Mouse (Mus musculus): ENCODE measurements around the gene Mmd2. TPM values are rescaled to one million over a fixed set of nuclear protein-coding genes. Genes with fewer than 3 reads are reported as not detected.

Gene Mmd2
- 5.0 and 5.7 TPM in 2 replicates for polyA plus RNA-seq (2014; fragmentation: Nextera tagmentation; extraction: Ambion mirVana)

DNA sequence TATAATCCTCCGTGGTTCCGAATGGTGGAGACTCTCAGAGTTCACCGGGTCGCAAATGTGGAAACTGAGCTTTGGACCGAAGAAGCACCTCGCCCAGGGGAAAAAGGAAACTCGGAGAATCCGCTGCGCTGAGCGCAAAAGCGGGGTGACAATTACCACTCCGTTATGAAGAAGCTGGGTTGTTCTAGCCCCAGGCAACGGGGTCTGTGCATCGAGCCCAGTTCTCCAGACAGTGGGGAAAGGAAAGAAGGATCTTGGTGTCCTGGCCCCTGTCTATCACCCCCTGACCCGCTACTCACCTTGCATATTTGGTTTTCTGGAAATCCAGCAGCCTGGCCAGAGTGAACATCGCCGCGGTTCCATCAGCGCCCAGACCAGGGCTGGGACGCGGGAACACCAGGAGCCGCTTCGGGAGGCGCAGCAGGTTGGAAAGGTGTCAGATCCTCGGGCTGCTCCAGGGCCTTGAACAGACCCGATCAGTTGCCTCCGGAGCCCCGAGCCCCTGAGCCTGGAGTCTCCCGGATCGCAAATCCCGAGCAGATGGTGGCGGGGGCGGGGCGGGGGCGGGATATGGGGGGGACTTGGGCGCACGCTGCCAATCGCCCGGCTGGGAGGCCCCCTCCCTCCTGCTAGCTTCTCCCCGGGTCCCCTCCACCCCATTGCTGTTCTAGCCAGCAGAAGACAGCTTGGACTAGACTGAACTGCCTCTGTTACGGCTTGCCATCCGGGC, at the start of gene Mmd2:
Gene Mmd2 (minus strand): TSS at position 542 of the 730 bp plus-strand sequence.
- peak within 1 kb of the TSS; percentile 51 for H3K9ac ChIP-seq (ENCODE audit: low read length)
- H3K36me3 ChIP-seq (ENCODE audit: control insufficient read depth, insufficient read depth, low read length), result no peaks in the 10 kb centered on the region
- no peak within 1 kb of the TSS for H3K27ac ChIP-seq (ENCODE audit: low read depth, low read length)
- no peak for DNase-seq (ENCODE audit: low spot score)
- peak within 1 kb of the TSS; percentile 33 for H3K4me3 ChIP-seq (ENCODE audit: low read depth, low read length)
- H3K4me1 ChIP-seq (ENCODE audit: control insufficient read depth, insufficient read depth, low read length), result peaks cover 3% of the 10 kb centered on the region; the same call in 1 of the 2 replicates
- 4% methylated on average over 38 of the region's 42 CpGs for WGBS
- ATAC-seq (ENCODE audit: insufficient read depth, low FRiP score, low TSS enrichment), result 0 out of 2 replicates have a peak, but pooled peaks have one; percentile 20
- no peaks in the 10 kb centered on the region for H3K9me3 ChIP-seq (ENCODE audit: control insufficient read depth, low read length)
- peaks cover 9% of the 10 kb centered on the region; the same call in 1 of the 2 replicates for H3K27me3 ChIP-seq (ENCODE audit: control insufficient read depth, insufficient read depth, low read length)
- H3K4me2 ChIP-seq (ENCODE audit: low read depth), result peak within 1 kb of the TSS; percentile 64

GRCm38 (mm10) chr5:142652266-142652665, 43.7 kb upstream of the Mmd2 start:
- H3K9me3 ChIP-seq (ENCODE audit: control insufficient read depth, low read length), result no peaks in the 10 kb centered on the region
- no peak for ATAC-seq (ENCODE audit: insufficient read depth, low FRiP score, low TSS enrichment)
- H3K4me1 ChIP-seq (ENCODE audit: control insufficient read depth, insufficient read depth, low read length), result 0 out of 2 replicates have a peak, but pooled peaks cover 6% of the 10 kb centered on the region
- no peak overlapping the region for H3K4me2 ChIP-seq (ENCODE audit: low read depth)
- DNase-seq (ENCODE audit: low spot score), result no peak
- WGBS, result 61% methylated on average over 4 of the region's 4 CpGs
- H3K36me3 ChIP-seq (ENCODE audit: control insufficient read depth, insufficient read depth, low read length), result peaks cover 8% of the 10 kb centered on the region; the same call in 1 of the 2 replicates
- no peak overlapping the region for H3K27ac ChIP-seq (ENCODE audit: low read depth, low read length)
- H3K9ac ChIP-seq (ENCODE audit: low read length), result no peak overlapping the region
- no peak overlapping the region for H3K4me3 ChIP-seq (ENCODE audit: low read depth, low read length)
- H3K27me3 ChIP-seq (ENCODE audit: control insufficient read depth, insufficient read depth, low read length), result no peaks in the 10 kb centered on the region

DNA sequence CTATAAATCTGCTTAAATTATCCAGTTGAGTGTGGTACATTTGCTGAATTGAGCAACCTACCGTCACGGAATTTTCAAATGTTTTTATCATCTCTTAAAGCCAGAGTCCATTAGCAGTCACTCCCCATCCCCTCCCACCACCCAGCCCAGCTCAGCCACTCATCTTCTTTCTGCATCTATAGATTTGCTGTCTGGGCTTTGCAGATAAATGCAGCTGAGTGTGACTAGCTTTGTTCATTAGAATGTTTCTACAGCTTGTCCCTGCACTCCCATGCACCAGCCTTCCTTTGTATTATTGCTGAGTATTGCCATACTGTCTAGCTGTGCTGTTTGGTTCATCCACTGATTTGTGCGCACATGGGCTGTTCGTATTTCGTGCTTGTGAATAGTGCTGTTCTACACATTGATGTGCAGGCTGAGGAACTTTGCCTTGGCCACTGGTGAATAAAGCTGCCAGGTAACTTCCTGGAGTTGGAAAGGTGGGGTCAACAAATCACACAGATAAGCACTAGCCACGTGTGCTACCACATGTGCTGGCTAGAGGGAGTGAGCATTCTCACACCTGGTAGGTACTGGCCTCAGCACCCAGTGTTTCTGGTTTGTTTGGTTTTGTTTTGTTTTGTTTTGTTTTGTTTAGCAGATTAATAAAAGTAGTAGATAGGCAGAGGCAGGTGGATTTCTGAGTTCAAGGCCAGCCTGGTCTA, 42.3 kb upstream of the Mmd2 start:
- WGBS, result 80% methylated on average over 6 of the region's 6 CpGs

GRCm38 (mm10) chr5:142650390-142650789, 41.8 kb upstream of the Mmd2 start:
- Histone ChIP-seq H3K36me3 (ENCODE audit: control insufficient read depth, insufficient read depth, low read length) (no peaks in the 10 kb centered on the region), H3K4me3 (ENCODE audit: low read depth, low read length) (no peak overlapping the region), H3K4me2 (ENCODE audit: low read depth) (no peak overlapping the region), H3K9me3 (ENCODE audit: control insufficient read depth, low read length) (no peaks in the 10 kb centered on the region), H3K4me1 (ENCODE audit: control insufficient read depth, insufficient read depth, low read length) (0 out of 2 replicates have a peak, but pooled peaks cover 6% of the 10 kb centered on the region), H3K27me3 (ENCODE audit: control insufficient read depth, insufficient read depth, low read length) (no peaks in the 10 kb centered on the region), H3K27ac (ENCODE audit: low read depth, low read length) (no peak overlapping the region), H3K9ac (ENCODE audit: low read length) (no peak overlapping the region)
- ATAC-seq (ENCODE audit: insufficient read depth, low FRiP score, low TSS enrichment), result no peak
- no peak for DNase-seq (ENCODE audit: low spot score)
- 70% methylated on average over 3 of the region's 3 CpGs for WGBS

More for the DNA sequence above, 42.3 kb upstream of the Mmd2 start:
- H3K36me3 ChIP-seq (ENCODE audit: control insufficient read depth, insufficient read depth, low read length), result 0 out of 2 replicates have a peak, but pooled peaks cover 2% of the 10 kb centered on the region
- no peak overlapping the region for H3K9ac ChIP-seq (ENCODE audit: low read length)
- no peaks in the 10 kb centered on the region for H3K9me3 ChIP-seq (ENCODE audit: control insufficient read depth, low read length)
- no peak for ATAC-seq (ENCODE audit: insufficient read depth, low FRiP score, low TSS enrichment)
- DNase-seq (ENCODE audit: low spot score), result no peak
- 0 out of 2 replicates have a peak, but pooled peaks cover 6% of the 10 kb centered on the region for H3K4me1 ChIP-seq (ENCODE audit: control insufficient read depth, insufficient read depth, low read length)
- H3K4me3 ChIP-seq (ENCODE audit: low read depth, low read length), result no peak overlapping the region
- no peak overlapping the region for H3K4me2 ChIP-seq (ENCODE audit: low read depth)
- 0 out of 2 replicates have a peak overlapping the region, but pooled peaks have one; percentile 6 for H3K27ac ChIP-seq (ENCODE audit: low read depth, low read length)
- H3K27me3 ChIP-seq (ENCODE audit: control insufficient read depth, insufficient read depth, low read length), result no peaks in the 10 kb centered on the region

GRCm38 (mm10) chr5:142649460-142650050, 41.0 kb upstream of the Mmd2 start:
- H3K27ac ChIP-seq (ENCODE audit: low read depth, low read length), result peak overlapping the region; percentile 11; the same call in 1 of the 2 replicates
- H3K4me1 ChIP-seq (ENCODE audit: control insufficient read depth, insufficient read depth, low read length), result 0 out of 2 replicates have a peak, but pooled peaks cover 6% of the 10 kb centered on the region
- 86% methylated on average over 4 of the region's 4 CpGs for WGBS
- no peaks in the 10 kb centered on the region for H3K36me3 ChIP-seq (ENCODE audit: control insufficient read depth, insufficient read depth, low read length)
- ATAC-seq (ENCODE audit: insufficient read depth, low FRiP score, low TSS enrichment) (no peak), DNase-seq (ENCODE audit: low spot score) (no peak)
- no peak overlapping the region for H3K4me3 ChIP-seq (ENCODE audit: low read depth, low read length)
- H3K9ac ChIP-seq (ENCODE audit: low read length), result no peak overlapping the region
- no peaks in the 10 kb centered on the region for H3K27me3 ChIP-seq (ENCODE audit: control insufficient read depth, insufficient read depth, low read length)
- no peak overlapping the region for H3K4me2 ChIP-seq (ENCODE audit: low read depth)
- H3K9me3 ChIP-seq (ENCODE audit: control insufficient read depth, low read length), result no peaks in the 10 kb centered on the region

DNA sequence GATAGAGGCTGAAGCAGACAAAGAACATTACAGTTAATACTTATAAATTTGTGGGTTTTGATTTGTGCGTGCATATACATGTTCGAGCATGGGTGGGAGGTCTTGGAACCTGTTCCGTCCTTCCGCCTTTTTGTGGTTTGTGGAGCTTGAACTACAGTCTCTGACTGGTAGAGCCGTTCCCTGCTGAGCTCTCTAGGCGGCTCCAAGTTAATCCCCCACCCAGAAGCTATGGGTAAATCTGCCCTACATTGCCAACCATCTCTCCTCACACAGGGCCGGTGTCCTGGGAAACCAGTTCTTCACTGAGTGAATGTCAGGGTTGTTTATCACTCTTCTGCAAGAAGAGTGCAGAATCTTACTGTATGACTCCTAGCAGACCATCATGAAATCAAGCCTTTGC, 39.6 kb upstream of the Mmd2 start:
- Histone ChIP-seq H3K9ac (ENCODE audit: low read length) (no peak overlapping the region), H3K4me3 (ENCODE audit: low read depth, low read length) (no peak overlapping the region), H3K27ac (ENCODE audit: low read depth, low read length) (no peak overlapping the region), H3K9me3 (ENCODE audit: control insufficient read depth, low read length) (no peaks in the 10 kb centered on the region), H3K36me3 (ENCODE audit: control insufficient read depth, insufficient read depth, low read length) (no peaks in the 10 kb centered on the region), H3K4me2 (ENCODE audit: low read depth) (no peak overlapping the region), H3K4me1 (ENCODE audit: control insufficient read depth, insufficient read depth, low read length) (0 out of 2 replicates have a peak, but pooled peaks cover 6% of the 10 kb centered on the region), H3K27me3 (ENCODE audit: control insufficient read depth, insufficient read depth, low read length) (no peaks in the 10 kb centered on the region)
- no peak for DNase-seq (ENCODE audit: low spot score)
- 90% methylated on average over 7 of the region's 7 CpGs for WGBS
- ATAC-seq (ENCODE audit: insufficient read depth, low FRiP score, low TSS enrichment), result no peak

GRCm38 (mm10) chr5:142641331-142642051, 32.9 kb upstream of the Mmd2 start:
- Histone ChIP-seq H3K4me2 (ENCODE audit: low read depth) (no peak overlapping the region), H3K9me3 (ENCODE audit: control insufficient read depth, low read length) (no peaks in the 10 kb centered on the region), H3K9ac (ENCODE audit: low read length) (no peak overlapping the region), H3K4me1 (ENCODE audit: control insufficient read depth, insufficient read depth, low read length) (no peaks in the 10 kb centered on the region), H3K27me3 (ENCODE audit: control insufficient read depth, insufficient read depth, low read length) (no peaks in the 10 kb centered on the region), H3K4me3 (ENCODE audit: low read depth, low read length) (no peak overlapping the region), H3K27ac (ENCODE audit: low read depth, low read length) (no peak overlapping the region), H3K36me3 (ENCODE audit: control insufficient read depth, insufficient read depth, low read length) (peaks cover 9% of the 10 kb centered on the region)
- DNase-seq (ENCODE audit: low spot score) (no peak), ATAC-seq (ENCODE audit: insufficient read depth, low FRiP score, low TSS enrichment) (no peak)
- WGBS, result 82% methylated on average over 6 of the region's 6 CpGs

DNA sequence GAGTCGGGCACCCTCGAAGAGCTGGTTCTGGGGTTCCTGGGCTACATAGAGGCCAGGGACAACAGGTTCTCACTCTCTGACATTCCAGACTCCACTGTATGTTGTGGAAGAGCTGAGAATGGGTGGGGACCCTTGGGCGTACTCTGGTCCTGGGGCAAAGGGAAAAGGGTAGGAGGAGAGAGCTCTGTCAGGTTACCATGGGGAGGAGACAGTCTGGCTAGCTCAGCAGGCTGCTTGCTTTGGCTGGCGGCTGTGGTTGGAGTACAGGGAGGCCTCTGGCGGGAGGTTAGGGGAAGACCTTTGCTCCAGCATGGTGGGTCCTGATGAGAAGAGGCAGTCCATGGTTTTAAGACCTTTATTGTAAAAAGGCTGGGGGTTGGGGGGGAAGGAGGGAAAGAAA, 31.5 kb upstream of the Mmd2 start:
- DNase-seq (ENCODE audit: low spot score), result no peak
- Histone ChIP-seq H3K9me3 (ENCODE audit: control insufficient read depth, low read length) (no peaks in the 10 kb centered on the region), H3K36me3 (ENCODE audit: control insufficient read depth, insufficient read depth, low read length) (peaks cover 9% of the 10 kb centered on the region), H3K9ac (ENCODE audit: low read length) (no peak overlapping the region; the same call in 1 of the 2 replicates), H3K4me1 (ENCODE audit: control insufficient read depth, insufficient read depth, low read length) (no peaks in the 10 kb centered on the region), H3K4me3 (ENCODE audit: low read depth, low read length) (no peak overlapping the region), H3K4me2 (ENCODE audit: low read depth) (no peak overlapping the region), H3K27me3 (ENCODE audit: control insufficient read depth, insufficient read depth, low read length) (no peaks in the 10 kb centered on the region), H3K27ac (ENCODE audit: low read depth, low read length) (no peak overlapping the region)
- 86% methylated on average over 5 of the region's 5 CpGs for WGBS
- ATAC-seq (ENCODE audit: insufficient read depth, low FRiP score, low TSS enrichment), result no peak

All from neural tube, embryonic 11.5 days (tissue).